Mouse (Mus musculus): ENCODE data around the gene Enho. TPM values are rescaled to one million over a fixed set of nuclear protein-coding genes. Genes with fewer than 3 reads are reported as not detected.
A peak's percentile ranks its signal among the peaks of the same experiment; 100 is the strongest.
"Not testable (repeated sequence)": the region's sequence is repeated elsewhere in the genome, so short reads cannot be mapped to it uniquely, and the experiment has no call there.

The Enho gene
- polyA plus RNA-seq (2014; fragmentation: Nextera tagmentation; extraction: Ambion mirVana): 3.9 and 6.3 TPM in 2 replicates

GRCm38 (mm10) chr4:41639913-41640507 lies at the start of gene Enho:
TSS of gene Enho (minus strand) at chr4:41640324.
- Histone ChIP-seq H3K27ac (replicated peaks in 1 of 2; ENCODE audit: control insufficient read depth in 1 of 2, insufficient read depth in 1 of 2, low read depth in 2 of 2, low read length in 2 of 2) (peak within 1 kb of the TSS in 1 of 2 experiments; percentile 54; a peak in 2 of 4 replicates), H3K4me3 (ENCODE audit: control insufficient read depth in 1 of 2, insufficient read depth in 1 of 2, low read depth in 1 of 2, low read length in 2 of 2) (peak within 1 kb of the TSS; percentile 53 to 58), H3K9ac (ENCODE audit: low read length) (peak within 1 kb of the TSS; percentile 79), H3K27me3 (ENCODE audit: control insufficient read depth, insufficient read depth, low read length) (peaks cover 14% of the 10 kb centered on the region), H3K4me2 (ENCODE audit: low read length) (peak within 1 kb of the TSS; percentile 91), H3K4me1 (ENCODE audit: control insufficient read depth in 2 of 2, insufficient read depth in 2 of 2, low read length in 2 of 2) (peaks cover 10 to 17% of the 10 kb centered on the region in 2 experiments), H3K36me3 (ENCODE audit: control insufficient read depth, insufficient read depth, low read length) (no peaks in the 10 kb centered on the region), H3K9me3 (ENCODE audit: control insufficient read depth, low read length) (no peaks in the 10 kb centered on the region)
- ATAC-seq (ENCODE audit: insufficient number of reproducible peaks, insufficient read depth, low FRiP score, low read depth): peak; percentile 87
- under 1% methylated on average over 70 of the region's 74 CpGs for WGBS

DNA sequence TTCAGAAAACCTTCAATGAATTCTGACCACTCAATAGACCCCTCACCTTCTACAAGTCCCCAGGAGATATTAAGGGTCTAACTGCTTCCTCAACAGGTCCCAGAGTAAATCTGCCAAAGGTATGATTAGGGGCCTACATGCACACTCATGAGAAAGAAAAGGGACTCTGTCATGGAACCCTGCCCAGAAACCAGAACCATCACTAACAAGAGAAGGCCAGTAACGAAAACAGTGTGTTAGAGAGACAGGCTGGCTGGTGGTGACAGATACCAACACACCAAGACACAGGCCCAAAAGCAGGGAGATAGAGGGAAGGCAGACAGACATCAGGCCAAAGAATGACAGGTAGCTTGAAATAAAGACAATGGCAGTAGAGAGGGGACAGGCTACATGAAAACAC lies 48.4 kb upstream of the Enho start:
- H3K4me3 ChIP-seq (ENCODE audit: control insufficient read depth in 1 of 2, insufficient read depth in 1 of 2, low read depth in 1 of 2, low read length in 2 of 2); H3K9ac ChIP-seq (ENCODE audit: low read length); H3K4me1 ChIP-seq (ENCODE audit: control insufficient read depth in 2 of 2, insufficient read depth in 2 of 2, low read length in 2 of 2); H3K36me3 ChIP-seq (ENCODE audit: control insufficient read depth, insufficient read depth, low read length); ATAC-seq (ENCODE audit: insufficient number of reproducible peaks, insufficient read depth, low FRiP score, low read depth); H3K9me3 ChIP-seq (ENCODE audit: control insufficient read depth, low read length); H3K4me2 ChIP-seq (ENCODE audit: low read length); H3K27ac ChIP-seq (replicated peaks in 1 of 2; ENCODE audit: control insufficient read depth in 1 of 2, insufficient read depth in 1 of 2, low read depth in 2 of 2, low read length in 2 of 2); H3K27me3 ChIP-seq (ENCODE audit: control insufficient read depth, insufficient read depth, low read length): not testable (repeated sequence)
- WGBS: 50% methylated on average over 1 of the region's 1 CpGs

DNA sequence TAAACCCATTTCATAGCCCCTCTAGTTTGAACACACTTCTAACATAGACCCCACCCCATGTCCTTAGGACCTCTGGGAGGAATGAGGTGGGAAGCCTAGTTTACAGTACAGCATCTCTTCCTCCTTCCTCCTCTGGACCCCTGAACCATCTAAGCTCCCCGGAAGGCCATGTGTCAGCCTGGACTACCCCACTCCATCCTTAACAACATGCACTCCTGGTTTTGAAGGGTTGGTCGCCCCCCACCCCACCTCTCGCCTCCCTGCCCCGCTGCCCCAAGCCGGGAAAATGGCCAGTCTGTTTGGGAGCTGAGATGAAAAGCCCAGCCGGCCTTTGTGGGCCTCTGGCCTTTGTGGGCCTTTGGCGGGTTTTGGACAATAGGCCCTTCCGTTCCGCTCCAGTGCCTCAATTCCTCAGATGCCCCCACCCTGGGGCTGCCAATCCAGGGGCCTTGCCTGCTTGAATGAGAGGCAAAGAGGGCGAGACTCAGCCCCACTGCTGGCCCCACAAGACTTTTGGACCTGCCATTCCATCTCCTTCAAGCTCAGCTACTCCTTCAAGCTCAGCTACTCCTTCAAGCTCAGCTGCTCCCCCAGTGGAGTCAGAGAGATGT lies 45.9 kb upstream of the Enho start:
- H3K4me1 ChIP-seq (ENCODE audit: control insufficient read depth in 2 of 2, insufficient read depth in 2 of 2, low read length in 2 of 2): not testable (repeated sequence)

GRCm38 (mm10) chr4:41684931-41685453 lies 44.9 kb upstream of the Enho start:
- not testable (repeated sequence) for ATAC-seq (ENCODE audit: insufficient number of reproducible peaks, insufficient read depth, low FRiP score, low read depth); H3K9ac ChIP-seq (ENCODE audit: low read length); H3K4me3 ChIP-seq (ENCODE audit: control insufficient read depth in 1 of 2, insufficient read depth in 1 of 2, low read depth in 1 of 2, low read length in 2 of 2); H3K27me3 ChIP-seq (ENCODE audit: control insufficient read depth, insufficient read depth, low read length); H3K36me3 ChIP-seq (ENCODE audit: control insufficient read depth, insufficient read depth, low read length); H3K9me3 ChIP-seq (ENCODE audit: control insufficient read depth, low read length); H3K27ac ChIP-seq (replicated peaks in 1 of 2; ENCODE audit: control insufficient read depth in 1 of 2, insufficient read depth in 1 of 2, low read depth in 2 of 2, low read length in 2 of 2)
- 2% methylated on average over 13 of the region's 14 CpGs for WGBS
- H3K4me2 ChIP-seq (ENCODE audit: low read length): peak overlapping the region; percentile 38; the same call in 1 of the 2 replicates
- H3K4me1 ChIP-seq (ENCODE audit: control insufficient read depth in 2 of 2, insufficient read depth in 2 of 2, low read length in 2 of 2): peaks cover 2 to 11% of the 10 kb centered on the region in 2 experiments; a peak in 2 of 4 replicates

More for the DNA sequence above, 45.9 kb upstream of the Enho start:
- H3K27ac ChIP-seq (replicated peaks in 1 of 2; ENCODE audit: control insufficient read depth in 1 of 2, insufficient read depth in 1 of 2, low read depth in 2 of 2, low read length in 2 of 2); ATAC-seq (ENCODE audit: insufficient number of reproducible peaks, insufficient read depth, low FRiP score, low read depth); H3K4me3 ChIP-seq (ENCODE audit: control insufficient read depth in 1 of 2, insufficient read depth in 1 of 2, low read depth in 1 of 2, low read length in 2 of 2); H3K36me3 ChIP-seq (ENCODE audit: control insufficient read depth, insufficient read depth, low read length); H3K27me3 ChIP-seq (ENCODE audit: control insufficient read depth, insufficient read depth, low read length); H3K9me3 ChIP-seq (ENCODE audit: control insufficient read depth, low read length); H3K4me2 ChIP-seq (ENCODE audit: low read length); H3K9ac ChIP-seq (ENCODE audit: low read length): not testable (repeated sequence)
- 85% methylated on average over 9 of the region's 10 CpGs for WGBS

GRCm38 (mm10) chr4:41684131-41684930 lies 44.2 kb upstream of the Enho start:
- not testable (repeated sequence) for H3K36me3 ChIP-seq (ENCODE audit: control insufficient read depth, insufficient read depth, low read length); H3K9ac ChIP-seq (ENCODE audit: low read length); H3K27me3 ChIP-seq (ENCODE audit: control insufficient read depth, insufficient read depth, low read length); H3K4me3 ChIP-seq (ENCODE audit: control insufficient read depth in 1 of 2, insufficient read depth in 1 of 2, low read depth in 1 of 2, low read length in 2 of 2); H3K9me3 ChIP-seq (ENCODE audit: control insufficient read depth, low read length); ATAC-seq (ENCODE audit: insufficient number of reproducible peaks, insufficient read depth, low FRiP score, low read depth)
- H3K4me1 ChIP-seq (ENCODE audit: control insufficient read depth in 2 of 2, insufficient read depth in 2 of 2, low read length in 2 of 2): peaks cover 5 to 18% of the 10 kb centered on the region in 2 experiments; a peak in 3 of 4 replicates
- H3K4me2 ChIP-seq (ENCODE audit: low read length): peak overlapping the region; percentile 38
- 3% methylated on average over 23 of the region's 27 CpGs for WGBS
- peak overlapping the region in 1 of 2 experiments; percentile 28; a peak in 1 of 4 replicates for H3K27ac ChIP-seq (replicated peaks in 1 of 2; ENCODE audit: control insufficient read depth in 1 of 2, insufficient read depth in 1 of 2, low read depth in 2 of 2, low read length in 2 of 2)

DNA sequence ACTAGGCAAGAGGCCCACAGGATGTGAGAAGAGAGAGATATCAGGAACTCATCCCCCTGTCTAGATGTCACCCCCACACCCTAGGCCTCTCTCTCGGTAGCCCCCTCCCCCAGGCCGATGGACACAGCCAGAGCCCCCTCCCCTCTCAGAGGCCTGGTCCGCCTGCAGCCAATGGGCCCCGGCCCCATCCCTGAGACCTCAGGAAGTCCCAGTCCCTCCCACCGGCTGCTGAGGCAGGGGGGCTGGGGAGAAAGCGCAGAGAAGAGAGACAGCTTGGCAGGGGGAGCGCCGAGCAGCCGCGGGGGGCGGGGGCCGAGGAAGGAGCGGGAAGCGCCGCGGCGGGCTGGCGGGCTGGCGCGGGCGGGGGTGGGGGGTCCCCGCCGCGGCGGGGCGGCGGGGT lies 43.2 kb upstream of the Enho start:
- not testable (repeated sequence) for H3K9ac ChIP-seq (ENCODE audit: low read length); H3K27ac ChIP-seq (replicated peaks in 1 of 2; ENCODE audit: control insufficient read depth in 1 of 2, insufficient read depth in 1 of 2, low read depth in 2 of 2, low read length in 2 of 2); H3K27me3 ChIP-seq (ENCODE audit: control insufficient read depth, insufficient read depth, low read length); ATAC-seq (ENCODE audit: insufficient number of reproducible peaks, insufficient read depth, low FRiP score, low read depth); H3K36me3 ChIP-seq (ENCODE audit: control insufficient read depth, insufficient read depth, low read length); H3K9me3 ChIP-seq (ENCODE audit: control insufficient read depth, low read length)
- Histone ChIP-seq H3K4me3 (ENCODE audit: control insufficient read depth in 1 of 2, insufficient read depth in 1 of 2, low read depth in 1 of 2, low read length in 2 of 2) (peak overlapping the region in 1 of 2 experiments; percentile 18; a peak in 1 of 4 replicates), H3K4me2 (ENCODE audit: low read length) (peak overlapping the region; percentile 38; the same call in 1 of the 2 replicates), H3K4me1 (ENCODE audit: control insufficient read depth in 2 of 2, insufficient read depth in 2 of 2, low read length in 2 of 2) (peaks cover 15 to 28% of the 10 kb centered on the region in 2 experiments)
- 0% methylated on average over 1 of the region's 27 CpGs for WGBS

DNA sequence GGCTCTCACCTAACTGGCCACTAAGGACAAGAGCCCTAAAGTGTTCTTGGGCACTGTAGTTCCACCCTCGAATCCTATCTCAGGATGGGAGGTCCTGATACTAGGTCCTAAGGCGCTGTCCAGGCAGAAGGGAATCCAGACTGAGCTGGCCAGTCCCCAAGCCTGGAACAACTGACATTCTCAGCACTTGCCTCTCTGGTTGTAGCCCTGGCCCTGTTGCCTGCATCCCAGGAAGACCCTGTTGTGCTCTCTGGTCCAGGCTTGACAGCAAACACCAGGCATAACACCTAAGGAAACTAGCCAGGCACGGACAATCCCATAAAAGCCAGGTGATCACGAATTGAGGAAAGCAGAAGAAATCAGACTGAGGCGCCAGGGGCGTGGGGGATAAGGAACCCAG lies 42.7 kb upstream of the Enho start:
- no peak overlapping the region for H3K9ac ChIP-seq (ENCODE audit: low read length)

More for the DNA sequence above, 42.7 kb upstream of the Enho start:
- no peak for ATAC-seq (ENCODE audit: insufficient number of reproducible peaks, insufficient read depth, low FRiP score, low read depth)
- WGBS: 30% methylated on average over 6 of the region's 6 CpGs
- Histone ChIP-seq H3K4me2 (ENCODE audit: low read length) (no peak overlapping the region; the same call in 1 of the 2 replicates), H3K4me3 (ENCODE audit: control insufficient read depth in 1 of 2, insufficient read depth in 1 of 2, low read depth in 1 of 2, low read length in 2 of 2) (no peak overlapping the region), H3K36me3 (ENCODE audit: control insufficient read depth, insufficient read depth, low read length) (no peaks in the 10 kb centered on the region), H3K27me3 (ENCODE audit: control insufficient read depth, insufficient read depth, low read length) (peaks cover 8% of the 10 kb centered on the region), H3K4me1 (ENCODE audit: control insufficient read depth in 2 of 2, insufficient read depth in 2 of 2, low read length in 2 of 2) (peaks cover 15 to 33% of the 10 kb centered on the region in 2 experiments), H3K9me3 (ENCODE audit: control insufficient read depth, low read length) (no peaks in the 10 kb centered on the region), H3K27ac (replicated peaks in 1 of 2; ENCODE audit: control insufficient read depth in 1 of 2, insufficient read depth in 1 of 2, low read depth in 2 of 2, low read length in 2 of 2) (peak overlapping the region in 1 of 2 experiments; percentile 57; a peak in 1 of 4 replicates)
